Mouse (Mus musculus) B cell, adult (primary cell): ENCODE measurements around the gene Fgd1. TPM values are rescaled to one million over a fixed set of nuclear protein-coding genes. Genes with fewer than 3 reads are reported as not detected.

ENCODE experiments used
- total RNA-seq: library from RNA; stranded (reverse); gene quantifications from 4 replicates; pipeline ENCODE4 v1.2.4, GENCODE M21; 2023; ENCODE audit not compliant: inconsistent age

The Fgd1 gene
- total RNA-seq = not detected in 4 replicates

GRCm38 (mm10) chrX:151045850-151046249, at the start of gene Fgd1:
Gene Fgd1, plus strand, starts transcription at chrX:151046150.

GRCm38 (mm10) chrX:151016938-151017877, 28.7 kb upstream of the Fgd1 start, which contains the start of gene Gnl3l:
Gene Gnl3l, minus strand, starts transcription at chrX:151017322.

GRCm38 (mm10) chrX:151096171-151097058, 50.5 kb downstream of the Fgd1 start, which contains the start of gene Tsr2:
Gene Tsr2, minus strand, starts transcription at chrX:151096543.

Other genes with a start within 250 kb of the Fgd1 start
- gene Maged2, start 231.8 kb upstream of the Fgd1 start, total RNA-seq = 0.48 to 1.8 TPM (median 1.0 TPM) in 4 replicates
- gene Gnl3l, start 28.8 kb upstream of the Fgd1 start, total RNA-seq = 39.5 to 66.2 TPM (median 58.4 TPM) in 4 replicates
- gene Tsr2, start 50.4 kb downstream of the Fgd1 start, total RNA-seq = 34.7 to 40.6 TPM (median 37.1 TPM) in 4 replicates
- 0.06 TPM in 1 of 4 replicates, not detected in the others for gene Wnk3, start 151.9 kb downstream of the Fgd1 start, total RNA-seq